Mouse (Mus musculus): ENCODE measurements at regions not wholly inside any gene's neighbourhood (a gene's known extent, or its start where the extent isn't known, plus 50 kb on each side); places are given as distances from the start of the nearest gene placed in this dataset.

DNA sequence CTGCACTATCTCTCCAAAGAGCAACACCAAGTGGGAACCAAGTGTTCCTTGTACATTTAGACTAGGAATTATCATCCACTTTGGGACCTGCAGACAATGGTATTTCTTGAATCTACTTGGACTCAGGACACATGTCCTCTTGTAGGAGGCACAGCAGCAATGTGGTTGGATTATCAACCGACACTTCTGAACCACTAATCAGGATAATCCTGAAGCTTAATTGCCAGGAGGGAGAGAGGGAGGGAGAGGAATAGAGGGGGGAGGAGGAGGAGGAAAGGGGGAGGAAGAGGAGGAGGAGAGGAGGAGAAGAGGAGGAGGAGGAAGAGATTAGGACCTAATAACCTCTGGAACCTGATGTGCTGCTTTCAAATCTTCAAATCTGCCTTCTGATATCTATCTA, 167.5 kb downstream of the Trib2 start:
- TF ChIP-seq USF1 (IDR thresholded peaks at IDR 0.05; ENCODE audit: low read depth) (no peak), POLR2A (IDR thresholded peaks at IDR 0.05; ENCODE audit: insufficient read length, low read depth) (no peak), POLR2AphosphoS2 (IDR thresholded peaks at IDR 0.05; ENCODE audit: insufficient read length, low read depth) (no peak), MAX (IDR thresholded peaks at IDR 0.05; ENCODE audit: low read depth) (no peak), MYOG (IDR thresholded peaks at IDR 0.05; ENCODE audit: control insufficient read depth in 1 of 3, insufficient read depth in 1 of 3, insufficient read length in 2 of 3, low read depth in 2 of 3) (no peak), TCF3 (IDR thresholded peaks at IDR 0.05; ENCODE audit: insufficient read length, low read depth) (no peak), REST (IDR thresholded peaks at IDR 0.05; ENCODE audit: insufficient read depth, insufficient read length) (no peak), E2F4 (IDR thresholded peaks at IDR 0.05; ENCODE audit: insufficient read depth) (no peak)
